Mouse (Mus musculus) frontal cortex, postnatal 36 days (tissue): ENCODE measurements around the gene Gm49630.
"Not testable (repeated sequence)": the region's sequence is repeated elsewhere in the genome, so short reads cannot be mapped to it uniquely, and the experiment has no call there.

ENCODE experiments used
- DNase-seq, 2 experiments: peaks; one replicate each; pipeline ENCODE4 v3.0.0; 2022; ENCODE audit warnings: low spot score in 2 of 2

The Gm49630 gene

DNA sequence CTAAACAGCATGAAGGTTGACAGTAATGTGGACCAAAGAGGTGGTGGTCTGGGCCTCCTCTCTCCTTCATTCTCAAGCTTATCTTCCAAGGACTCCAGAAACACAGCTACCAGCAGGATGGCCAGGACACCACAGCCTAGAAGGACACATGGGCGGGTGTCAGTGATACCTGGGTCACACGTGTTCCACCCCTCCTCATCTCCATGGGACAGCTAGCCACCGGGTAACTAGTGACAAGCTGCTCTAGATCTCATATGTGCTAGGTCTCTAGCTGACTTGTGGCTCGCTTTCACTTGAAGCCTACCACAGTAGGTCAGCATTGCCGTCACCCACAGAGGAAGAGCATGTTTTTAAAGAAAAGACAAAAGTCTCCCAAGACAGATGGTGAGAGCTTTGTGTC, at the start of gene Gm49630:
Gm49630 (minus strand) TSS at position 101 of the 400 bp plus-strand sequence.
- DNase-seq: not testable (repeated sequence)

DNA sequence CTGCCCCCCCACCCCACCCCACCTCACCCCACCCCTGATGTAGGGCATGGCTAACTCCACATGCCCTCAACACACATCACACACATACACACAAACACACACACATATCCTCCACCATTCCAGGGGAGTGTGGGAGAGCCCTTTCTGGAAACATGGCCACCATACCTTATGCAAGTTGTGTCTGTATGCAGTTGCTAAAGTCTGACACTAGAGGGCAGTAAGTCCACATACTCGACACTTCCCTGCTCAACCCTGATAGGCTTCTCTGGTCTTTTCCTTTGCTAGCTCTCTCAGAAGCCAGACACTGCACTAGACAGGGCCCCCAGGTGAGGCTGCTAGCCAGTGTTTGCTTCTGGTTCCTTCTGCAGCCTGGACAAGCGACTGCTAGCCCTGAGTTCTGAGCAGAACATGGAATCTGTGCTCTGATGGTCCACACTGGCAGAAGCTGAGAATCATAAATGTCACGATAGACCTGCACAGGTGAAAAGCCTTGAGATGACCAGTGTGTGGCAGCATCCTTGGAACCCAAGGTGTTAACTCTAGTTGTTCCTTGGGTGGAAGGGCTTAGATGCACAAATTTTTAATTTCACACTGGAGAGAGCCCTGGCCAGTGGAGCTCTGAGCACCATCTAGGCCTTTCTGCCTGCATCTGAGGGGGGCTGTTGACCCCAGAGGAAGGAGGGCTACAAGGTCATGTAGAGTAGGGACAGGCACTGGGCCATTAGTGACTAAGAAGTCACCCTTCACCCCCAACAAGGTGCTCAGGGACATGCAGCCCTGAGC, 48.6 kb upstream of the Gm49630 start:
- peak; percentile 6 to 22 for DNase-seq

DNA sequence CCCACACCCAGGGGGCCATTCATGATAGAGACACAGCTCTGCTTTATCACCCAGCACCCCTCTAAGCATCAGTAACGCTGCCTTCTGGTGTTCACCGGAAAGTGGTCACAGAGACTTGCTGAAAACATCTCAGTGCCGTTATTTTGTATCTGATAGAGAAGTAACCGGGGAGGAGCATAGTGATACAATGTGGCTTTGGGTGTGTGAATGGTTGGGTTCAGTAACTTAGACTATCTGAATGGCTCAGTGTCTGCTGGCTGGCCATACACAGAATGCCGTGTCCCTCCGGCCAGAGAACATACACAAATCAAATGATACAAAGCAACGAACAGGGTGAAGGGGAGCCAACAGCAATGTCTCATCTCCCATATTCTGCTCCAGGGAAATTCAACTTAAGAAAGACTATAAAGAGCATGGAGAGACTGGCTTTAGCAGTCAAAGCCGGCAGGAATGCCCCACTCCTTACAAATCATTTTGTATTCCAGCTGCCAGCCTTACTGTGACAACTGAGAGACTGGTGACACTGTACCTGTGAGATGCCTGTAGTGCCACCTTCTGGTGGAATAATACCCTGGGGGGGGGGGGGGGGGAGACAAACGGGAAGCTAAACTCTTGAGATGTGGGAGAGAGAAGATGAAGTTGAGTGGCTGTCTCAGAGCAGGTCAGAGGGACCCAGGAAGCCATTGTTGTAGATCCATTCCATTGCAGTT, 43.0 kb upstream of the Gm49630 start:
- not testable (repeated sequence) for DNase-seq

DNA sequence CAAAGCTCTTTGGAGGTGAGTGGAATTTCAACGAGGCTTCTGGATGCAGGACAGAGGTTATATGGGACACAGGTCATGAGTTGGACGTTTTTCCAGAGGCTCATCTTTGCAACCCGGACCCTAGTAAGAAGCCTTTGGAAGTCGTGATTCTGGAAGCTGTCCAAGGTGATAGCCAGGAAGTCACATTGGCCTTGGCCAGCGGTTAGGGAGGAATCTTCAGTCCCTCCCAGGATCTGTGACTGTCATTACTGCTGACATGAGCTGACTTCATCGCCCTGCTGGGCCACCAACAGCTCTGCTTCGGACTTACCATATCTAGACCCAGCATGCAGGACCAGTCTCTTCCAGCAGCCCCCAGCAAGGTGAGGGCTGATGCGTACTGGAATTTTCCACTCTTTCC, 41.6 kb upstream of the Gm49630 start:
- not testable (repeated sequence) for DNase-seq

DNA sequence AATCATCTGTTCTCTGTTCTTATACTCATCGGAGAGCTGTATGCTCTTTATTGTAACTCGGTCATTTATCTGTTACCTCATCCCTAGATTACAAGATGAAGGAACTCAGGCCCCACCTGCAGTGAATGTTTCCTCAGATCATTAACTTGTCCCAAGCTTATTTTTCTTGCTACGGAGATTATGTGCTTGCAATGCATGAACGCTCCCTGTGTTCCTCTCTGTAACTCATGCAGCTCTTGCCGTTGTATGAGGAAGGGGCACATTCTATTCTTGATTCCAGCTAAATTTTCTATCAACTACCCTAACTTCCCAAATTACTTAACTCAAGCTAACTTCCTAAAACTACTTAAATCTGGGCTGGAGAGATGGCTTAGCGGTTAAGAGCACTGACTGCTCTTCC, 28.0 kb upstream of the Gm49630 start:
- DNase-seq: not testable (repeated sequence)

DNA sequence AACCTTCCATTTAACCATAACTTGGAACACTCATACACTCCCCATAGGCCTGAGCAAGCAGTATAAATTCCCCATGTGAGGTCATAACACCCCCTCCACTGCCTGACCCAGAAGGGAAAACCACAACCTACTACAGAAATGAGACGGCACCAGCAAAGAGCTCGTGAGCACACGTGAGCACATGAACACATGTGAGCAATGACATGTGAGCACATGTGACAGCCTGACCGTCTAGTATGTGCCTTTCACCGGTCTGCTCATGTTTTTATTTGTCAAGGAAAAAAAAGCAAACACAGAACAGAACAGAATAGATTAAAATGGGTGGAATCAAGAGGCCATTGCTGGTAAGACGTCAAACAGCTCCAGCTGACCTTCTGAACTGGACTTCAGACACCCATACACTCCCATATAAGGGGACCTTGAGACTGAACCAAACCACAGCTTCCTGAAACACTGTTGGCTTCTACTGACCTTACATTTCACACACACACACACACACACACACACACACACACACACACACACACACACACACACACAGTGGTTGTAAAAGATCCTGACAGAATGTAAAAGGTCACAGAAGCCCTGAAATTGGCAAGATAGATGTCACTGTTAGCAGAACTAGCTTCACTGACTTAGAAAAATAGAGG, 26.5 kb upstream of the Gm49630 start:
- DNase-seq: not testable (repeated sequence)

DNA sequence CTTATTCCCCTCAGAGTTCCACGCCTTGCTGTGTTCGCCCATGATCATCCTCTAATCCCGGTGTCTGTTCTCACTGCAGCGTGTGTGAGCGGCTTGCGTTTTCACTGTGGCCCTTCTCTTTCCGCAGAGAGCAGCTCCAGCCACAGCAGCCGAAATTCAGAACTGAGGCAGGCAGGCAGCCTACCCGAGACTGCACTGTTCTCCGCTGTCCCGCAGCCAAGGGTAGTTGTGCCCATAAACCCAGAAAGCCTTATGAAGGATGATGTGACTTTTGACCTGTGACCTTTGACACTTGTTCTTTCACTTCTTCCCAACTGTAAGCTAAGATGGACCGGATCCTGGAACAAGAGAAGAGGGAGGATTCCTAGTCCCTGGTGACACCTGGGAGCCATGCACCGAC, 25.3 kb upstream of the Gm49630 start:
- not testable (repeated sequence) for DNase-seq

GRCm38 (mm10) chr17:7396288-7396687, 24.5 kb upstream of the Gm49630 start:
- DNase-seq: not testable (repeated sequence)

DNA sequence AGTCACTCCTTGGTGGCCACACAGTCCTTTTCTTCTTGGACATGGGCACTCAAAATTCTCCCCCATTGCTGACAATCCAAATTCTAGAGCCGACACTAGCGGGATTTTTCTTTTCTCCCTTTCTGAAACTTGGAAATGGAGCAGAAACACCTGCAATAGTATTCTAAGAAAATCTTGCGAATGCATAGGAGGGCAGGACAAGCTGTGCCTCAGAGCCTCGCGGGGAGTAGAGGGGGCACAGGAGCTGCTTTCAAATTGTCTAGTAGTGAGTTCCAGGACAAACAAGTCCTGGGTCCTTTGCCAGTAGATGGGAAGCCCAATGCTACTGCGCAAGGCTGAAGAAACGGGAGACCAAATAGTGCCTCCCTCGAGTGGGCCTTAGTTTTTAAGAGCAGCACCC, 23.9 kb upstream of the Gm49630 start:
- not testable (repeated sequence) for DNase-seq

- not testable (repeated sequence) for DNase-seq
Measured at GRCm38 (mm10) chr17:7395116-7395515, 23.3 kb upstream of the Gm49630 start.

GRCm38 (mm10) chr17:7389898-7390297, 18.1 kb upstream of the Gm49630 start:
- DNase-seq: not testable (repeated sequence)

GRCm38 (mm10) chr17:7388958-7389356, 17.2 kb upstream of the Gm49630 start:
- not testable (repeated sequence) for DNase-seq

- not testable (repeated sequence) for DNase-seq
Measured at GRCm38 (mm10) chr17:7388341-7388957, 16.7 kb upstream of the Gm49630 start.

- DNase-seq: not testable (repeated sequence)
Measured at GRCm38 (mm10) chr17:7386016-7386415, 14.2 kb upstream of the Gm49630 start.

DNA sequence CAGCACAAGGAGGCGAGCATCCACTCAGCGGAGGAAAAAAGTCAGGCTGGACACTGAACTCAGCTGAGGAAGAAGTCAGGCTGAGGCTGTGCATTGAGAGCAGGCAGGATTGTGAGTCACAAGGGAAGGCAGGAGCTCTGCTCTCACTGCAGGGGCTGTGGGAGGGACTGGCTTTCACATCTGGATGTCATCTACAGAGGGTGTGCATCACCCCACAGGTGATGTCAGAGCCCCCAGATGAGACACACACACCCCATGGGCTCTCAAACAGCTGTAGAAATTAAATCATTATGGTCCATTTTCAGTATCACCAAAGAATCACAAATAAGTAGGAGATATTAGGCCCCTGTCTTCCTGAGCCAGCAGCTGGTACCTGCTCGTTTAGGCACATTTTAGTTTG, 13.6 kb upstream of the Gm49630 start, which contains the start of gene Unc93a2:
Unc93a2 (minus strand) TSS at position 101 of the 400 bp plus-strand sequence.
- not testable (repeated sequence) for DNase-seq

GRCm38 (mm10) chr17:7383167-7384143, 11.7 kb upstream of the Gm49630 start:
- not testable (repeated sequence) for DNase-seq

- not testable (repeated sequence) for DNase-seq
Measured at GRCm38 (mm10) chr17:7382711-7383110, 10.9 kb upstream of the Gm49630 start.

DNA sequence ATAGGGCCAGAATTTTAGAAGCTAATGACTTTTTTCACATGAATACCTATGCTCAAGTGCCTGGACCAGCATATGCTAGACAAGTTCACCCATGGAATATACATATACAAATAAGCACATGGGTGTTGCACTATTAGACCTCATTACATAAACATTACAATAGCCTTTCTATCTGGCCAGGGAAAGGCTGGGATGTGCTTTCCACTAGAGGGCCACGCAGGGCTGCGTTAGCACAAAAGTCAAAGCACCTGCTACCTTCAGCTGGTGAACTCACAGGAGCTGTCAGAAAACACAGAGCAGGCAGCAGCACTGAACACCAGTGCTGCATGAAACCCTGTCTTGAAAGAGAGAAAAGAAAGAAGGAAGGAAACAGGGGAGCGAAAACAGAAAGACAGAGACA, 6.1 kb upstream of the Gm49630 start:
- not testable (repeated sequence) for DNase-seq

DNA sequence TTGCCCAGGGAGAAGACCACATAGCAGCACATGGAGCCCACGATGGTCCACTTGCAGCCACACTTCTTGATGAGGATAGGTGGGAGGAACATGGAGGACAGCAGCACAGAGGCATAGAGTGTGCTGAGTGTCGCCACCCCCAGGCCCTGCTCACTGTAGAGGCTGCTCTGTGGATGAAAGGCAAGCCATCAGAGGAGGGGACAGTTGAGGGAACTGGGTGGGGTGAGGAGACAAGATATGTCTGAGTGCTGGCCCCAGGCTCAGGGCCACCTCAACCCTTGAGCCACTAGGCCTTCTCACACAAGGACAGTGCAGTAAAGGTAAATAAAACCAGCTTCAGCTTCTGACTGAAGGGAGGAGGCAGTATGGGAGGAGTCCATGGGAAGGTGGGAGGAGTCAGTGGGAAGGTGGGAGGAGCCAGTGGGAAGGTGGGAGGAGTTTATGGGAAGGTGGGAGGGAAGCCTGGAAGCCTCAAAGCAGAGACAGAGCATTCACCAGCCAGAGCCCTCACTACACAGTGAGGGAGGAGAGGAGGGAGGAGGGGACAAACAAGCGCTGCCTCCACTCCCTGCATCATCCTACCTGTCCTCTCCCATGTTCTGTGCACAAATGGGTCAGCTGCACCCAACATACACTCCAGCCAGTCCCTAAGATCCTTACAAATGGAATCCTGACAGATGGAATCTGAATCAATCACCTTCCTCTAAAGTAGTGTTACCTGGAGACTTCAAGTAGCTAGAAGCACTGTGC, 5.3 kb upstream of the Gm49630 start:
- not testable (repeated sequence) for DNase-seq

- not testable (repeated sequence) for DNase-seq
Measured at GRCm38 (mm10) chr17:7369401-7369800, 2.4 kb downstream of the Gm49630 start.
